Mouse (Mus musculus): Measurements from ENCODE around the gene Tcf15.

- TF ChIP-seq CTCF (conservative IDR thresholded peaks at IDR 0.05 in 1 of 2, IDR thresholded peaks at IDR 0.05 in 1 of 2; ENCODE audit: low read depth in 2 of 2, low read length in 2 of 2), result no peak
- no peak for TF ChIP-seq ZNF384 (IDR thresholded peaks at IDR 0.05; ENCODE audit: low read depth, low read length)
- TF ChIP-seq MYC (IDR thresholded peaks at IDR 0.05; ENCODE audit: low read depth, low read length), result no peak
- TF ChIP-seq EP300 (IDR thresholded peaks at IDR 0.05; ENCODE audit: low read length), result no peak
- TF ChIP-seq MAZ (IDR thresholded peaks at IDR 0.05; ENCODE audit: low read depth, low read length), result no peak
- no peak for TF ChIP-seq POLR2A (IDR thresholded peaks at IDR 0.05; ENCODE audit: low read depth, low read length)
- no peak for TF ChIP-seq NELFE (IDR thresholded peaks at IDR 0.05; ENCODE audit: low read depth, low read length)
- no peak for TF ChIP-seq NRF1 (IDR thresholded peaks at IDR 0.05; ENCODE audit: low read depth, low read length)
- TF ChIP-seq SMC3 (IDR thresholded peaks at IDR 0.05; ENCODE audit: low read depth, low read length), result no peak
- TF ChIP-seq ELF1 (IDR thresholded peaks at IDR 0.05; ENCODE audit: low read depth, low read length), result no peak
These were observed 30.9 kb upstream of the Tcf15 start for GRCm38 (mm10) chr2:152112490-152112889.
